Mouse (Mus musculus) embryonic fibroblast, embryonic 13.5 days (primary cell): ENCODE measurements around the gene Nr1h4.

ENCODE experiments used
- CTCF ChIP-seq: IDR thresholded peaks from 2 replicates; pipeline ENCODE4 v1.5.1; 2011; ENCODE audit warnings: mild to moderate bottlenecking, control low read depth, low read length, moderate library complexity, borderline replicate concordance; ENCODE audit not compliant: insufficient read depth
- POLR2A ChIP-seq: IDR thresholded peaks from 2 replicates; pipeline ENCODE4 v1.6.1; 2011; ENCODE audit warnings: low read depth, mild to moderate bottlenecking, control low read depth, low read length, moderate library complexity

- TF ChIP-seq CTCF (no peak), POLR2A (no peak)
Observed at GRCm38 (mm10) chr10:89525823-89526222, 7.6 kb downstream of the Nr1h4 start.
